Comparison of ENCODE assay signal across 8 mouse cellular contexts in the genomic region with DNA sequence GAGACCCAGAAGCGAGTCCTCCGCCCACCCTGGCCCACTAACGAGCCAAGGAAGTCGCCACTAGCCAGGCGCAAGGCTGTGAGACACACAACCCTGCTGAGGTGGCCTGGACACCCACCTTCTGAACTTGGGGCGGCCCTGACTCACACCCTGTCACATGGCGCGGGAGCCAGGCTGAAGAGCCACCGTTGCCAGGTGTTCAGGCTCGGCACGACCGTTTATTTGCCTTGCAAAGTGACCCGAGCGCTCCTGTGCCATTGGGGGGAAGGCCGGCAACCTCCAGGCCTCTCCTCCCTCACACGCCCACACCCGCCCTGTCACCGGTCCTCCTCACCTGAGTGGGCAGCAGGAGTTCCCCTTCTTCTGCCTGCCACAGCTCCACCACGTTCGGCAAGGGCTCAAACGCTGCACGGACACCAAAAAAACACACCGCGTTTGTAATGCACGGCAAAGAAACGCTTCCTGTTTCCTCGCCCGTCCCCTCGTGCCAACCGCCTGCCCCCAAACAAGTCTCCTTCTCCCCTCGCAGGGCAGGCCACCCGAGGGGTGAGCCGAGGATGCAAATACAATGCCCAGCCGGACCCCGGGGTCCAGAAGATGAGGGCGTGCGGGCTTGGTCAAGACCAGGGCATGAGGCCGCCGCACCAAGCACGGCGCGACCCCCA. TPM values are rescaled to one million over a fixed set of nuclear protein-coding genes. Genes with fewer than 3 reads are reported as not detected.
A peak's percentile ranks its signal among the peaks of the same experiment; 100 is the strongest.
DNase-seq lines count a peak whose midpoint lies in the region; ATAC-seq lines count a peak whose summit lies in the region.

No protein-coding gene starts in this region.

- peak overlapping the region; percentile 96 for H3K4me3 ChIP-seq in embryonic facial prominence, embryonic 13.5 days
- peak overlapping the region; percentile 72 for H3K4me3 ChIP-seq in heart, embryonic 11.5 days (ENCODE audit: low read depth, low read length)
- H3K4me3 ChIP-seq in liver, embryonic 15.5 days (replicated peaks): peak overlapping the region; percentile 93
- H3K4me3 ChIP-seq in stomach, embryonic 15.5 days (replicated peaks): peak overlapping the region; percentile 95

- H3K4me1 ChIP-seq in embryonic facial prominence, embryonic 13.5 days: peaks cover 34% of the 10 kb centered on the region
- H3K4me1 ChIP-seq in heart, embryonic 11.5 days (ENCODE audit: control insufficient read depth, insufficient read depth, low read length): peaks cover 3% of the 10 kb centered on the region; the same call in 1 of the 2 replicates
- H3K4me1 ChIP-seq in liver, embryonic 15.5 days (replicated peaks): peaks cover 76% of the 10 kb centered on the region
- peaks cover 16% of the 10 kb centered on the region; the same call in 1 of the 2 replicates for H3K4me1 ChIP-seq in stomach, embryonic 15.5 days

- H3K4me2 ChIP-seq in embryonic facial prominence, embryonic 13.5 days: peak overlapping the region; percentile 97
- H3K4me2 ChIP-seq in heart, embryonic 11.5 days: peak overlapping the region; percentile 98
- peak overlapping the region; percentile 91 for H3K4me2 ChIP-seq in liver, embryonic 15.5 days
- H3K4me2 ChIP-seq in stomach, embryonic 15.5 days: peak overlapping the region; percentile 99

- H3K9me3 ChIP-seq in embryonic facial prominence, embryonic 13.5 days: no peaks in the 10 kb centered on the region
- no peaks in the 10 kb centered on the region for H3K9me3 ChIP-seq in heart, embryonic 11.5 days (replicated peaks; ENCODE audit: control insufficient read depth, low read length)
- H3K9me3 ChIP-seq in liver, embryonic 15.5 days (replicated peaks): no peaks in the 10 kb centered on the region
- H3K9me3 ChIP-seq in stomach, embryonic 15.5 days: no peaks in the 10 kb centered on the region

- peak; percentile 68 for DNase-seq in adrenal gland, postnatal 10 days
- peak; percentile 64 for DNase-seq in kidney, adult 9 months
- DNase-seq in naive thymus-derived CD4-positive, alpha-beta T cell, adult 2 months (ENCODE audit: low read depth): peak; percentile 69

- peak overlapping the region; percentile 90 for H3K27ac ChIP-seq in embryonic facial prominence, embryonic 13.5 days
- H3K27ac ChIP-seq in heart, embryonic 11.5 days (ENCODE audit: low read depth, low read length): peak overlapping the region; percentile 67
- H3K27ac ChIP-seq in liver, embryonic 15.5 days (replicated peaks): peak overlapping the region; percentile 95
- H3K27ac ChIP-seq in stomach, embryonic 15.5 days: peak overlapping the region; percentile 93

- under 1% methylated on average over 42 of the region's 42 CpGs for WGBS in embryonic facial prominence, embryonic 13.5 days
- WGBS in heart, embryonic 11.5 days (ENCODE audit: insufficient replicate concordance): 0% methylated on average over 42 of the region's 42 CpGs
- under 1% methylated on average over 42 of the region's 42 CpGs for WGBS in liver, embryonic 15.5 days (ENCODE audit: insufficient replicate concordance)
- WGBS in stomach, embryonic 15.5 days: under 1% methylated on average over 42 of the region's 42 CpGs

- H3K9ac ChIP-seq in embryonic facial prominence, embryonic 13.5 days: peak overlapping the region; percentile 96
- peak overlapping the region; percentile 86 for H3K9ac ChIP-seq in heart, embryonic 11.5 days (ENCODE audit: low read depth, low read length)
- H3K9ac ChIP-seq in liver, embryonic 15.5 days: peak overlapping the region; percentile 96
- peak overlapping the region; percentile 94 for H3K9ac ChIP-seq in stomach, embryonic 15.5 days

- no peaks in the 10 kb centered on the region for H3K27me3 ChIP-seq in embryonic facial prominence, embryonic 13.5 days
- H3K27me3 ChIP-seq in heart, embryonic 11.5 days (ENCODE audit: control insufficient read depth, insufficient read depth, low read length): no peaks in the 10 kb centered on the region
- H3K27me3 ChIP-seq in liver, embryonic 15.5 days: no peaks in the 10 kb centered on the region
- no peaks in the 10 kb centered on the region for H3K27me3 ChIP-seq in stomach, embryonic 15.5 days (replicated peaks)

- no peaks in the 10 kb centered on the region for H3K36me3 ChIP-seq in embryonic facial prominence, embryonic 13.5 days
- H3K36me3 ChIP-seq in heart, embryonic 11.5 days (ENCODE audit: control insufficient read depth, insufficient read depth, low read length): no peaks in the 10 kb centered on the region
- no peaks in the 10 kb centered on the region for H3K36me3 ChIP-seq in liver, embryonic 15.5 days (replicated peaks)
- no peaks in the 10 kb centered on the region for H3K36me3 ChIP-seq in stomach, embryonic 15.5 days

- peak; percentile 21 for ATAC-seq in CD4-positive, CD25-positive, alpha-beta regulatory T cell, adult 4 months
- no peak for ATAC-seq in embryonic facial prominence, embryonic 13.5 days (ENCODE audit: insufficient number of reproducible peaks, insufficient read depth, low FRiP score, low TSS enrichment, low read depth)
- ATAC-seq in heart, embryonic 11.5 days (replicated peaks; ENCODE audit: insufficient number of reproducible peaks, low FRiP score, low TSS enrichment): no peak; the same call in 1 of the 2 replicates
- ATAC-seq in liver, embryonic 15.5 days (ENCODE audit: insufficient read depth): peak; percentile 11
- ATAC-seq in stomach, embryonic 15.5 days (ENCODE audit: insufficient read depth, low FRiP score, low read depth): peak; percentile 41

RNA-seq across cellular contexts. Expression of a gene that starts 0.9 kb away (rescaled TPM):
- polyA plus RNA-seq in CD4-positive, CD25-positive, alpha-beta regulatory T cell, adult 4 months (2017; shearing (Covaris generic)): 10 to 100 TPM; 41.2 to 45.2 TPM
- total RNA-seq in adrenal gland, postnatal 10 days (2021): 10 to 100 TPM; 44.9 to 61.7 TPM
- 65.7 and 67.4 TPM in 2 replicates for polyA plus RNA-seq in embryonic facial prominence, embryonic 13.5 days (2015; fragmentation: Nextera tagmentation; extraction: Ambion mirVana)
- polyA plus RNA-seq in heart, embryonic 11.5 days (2014; fragmentation: Nextera tagmentation; extraction: Ambion mirVana): 27.8 and 35.0 TPM in 2 replicates
- polyA plus RNA-seq in liver, embryonic 15.5 days (2015; fragmentation: Nextera tagmentation; extraction: Ambion mirVana): 28.0 and 29.7 TPM in 2 replicates
- polyA plus RNA-seq in stomach, embryonic 15.5 days (2015; fragmentation: Nextera tagmentation; extraction: Ambion mirVana): 40.2 and 44.9 TPM in 2 replicates

Comparison
In these comparisons a context has a peak if more than half of its experiments do, and no peak if none do; other contexts are left out.
1. ATAC-seq: peak in CD4-positive, CD25-positive, alpha-beta regulatory T cell, adult 4 months (single experiment), liver, embryonic 15.5 days (single experiment) and stomach, embryonic 15.5 days (single experiment); none in embryonic facial prominence, embryonic 13.5 days (single experiment) and heart, embryonic 11.5 days (single experiment).
2. Peak in every context shown above with its lines, with median percentiles within 50 percentile points of each other: DNase-seq, H3K27ac ChIP-seq, H3K4me2 ChIP-seq, H3K4me3 ChIP-seq and H3K9ac ChIP-seq.